Mouse (Mus musculus) liver, embryonic 14.5 days (tissue): ENCODE measurements around the gene Clic4.

Source experiments
- CTCF ChIP-seq: IDR thresholded peaks from 2 replicates; pipeline ENCODE4 v1.5.1; 2016; ENCODE audit warnings: antibody characterized with exemption, low read depth, control low read depth
- EP300 ChIP-seq: IDR thresholded peaks from 2 replicates; pipeline ENCODE4 v1.6.1; 2016; ENCODE audit warnings: antibody characterized with exemption, low read depth

- no peak for TF ChIP-seq CTCF
- no peak for TF ChIP-seq EP300
Measured at GRCm38 (mm10) chr4:135293813-135294212, 21.2 kb upstream of the Clic4 start.
